Mouse (Mus musculus) activated CD4-positive, CD25-positive, alpha-beta regulatory T cell (primary cell): Measurements from ENCODE around the gene 4933436I01Rik. TPM values are rescaled to one million over a fixed set of nuclear protein-coding genes. Genes with fewer than 3 reads are reported as not detected.

ENCODE experiments used
- polyA plus RNA-seq, 2 experiments: library from polyadenylated mRNA; unstranded; fragments of 100-300 nt; shearing (Covaris generic); gene quantifications; one replicate each; pipeline ENCODE4 v1.2.1; 2017

4933436I01Rik gene
- not detected for polyA plus RNA-seq

DNA sequence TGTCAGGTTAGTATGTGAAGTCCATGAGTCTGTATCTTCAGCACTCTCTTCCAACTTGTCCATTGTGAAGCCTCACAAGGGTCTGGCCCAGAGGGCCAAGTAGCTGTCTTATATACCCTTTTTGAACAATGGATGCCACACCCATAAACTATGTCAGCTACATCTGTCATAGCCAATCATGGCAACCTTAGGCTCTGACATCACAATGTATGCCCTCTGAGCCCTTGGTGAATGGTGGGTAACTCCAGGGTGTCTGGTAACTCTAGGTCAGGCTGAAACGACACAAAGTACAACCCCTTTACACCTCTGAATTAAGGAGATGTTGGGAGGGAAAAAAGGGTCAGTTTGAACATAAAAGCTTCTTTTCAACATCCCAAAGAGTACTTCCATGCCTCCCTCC, at the start of gene 4933436I01Rik:
4933436I01Rik (minus strand) TSS at position 101 of the 400 bp plus-strand sequence.

Other genes starting within 250 kb of the 4933436I01Rik start
- not detected for gene Gm1140, start 227.9 kb downstream of the 4933436I01Rik start, polyA plus RNA-seq
- not detected for gene Gm14692, start 225.8 kb downstream of the 4933436I01Rik start, polyA plus RNA-seq